Mouse (Mus musculus): ENCODE data around the gene Klrb1a. TPM values are rescaled to one million over a fixed set of nuclear protein-coding genes. Genes with fewer than 3 reads are reported as not detected.

The Klrb1a gene
- total and polyA plus RNA-seq, 3 experiments: not detected

- Histone ChIP-seq H3K4me3 (replicated peaks in 1 of 3; ENCODE audit: low read depth in 2 of 3, low read length in 2 of 3, poor library complexity in 1 of 3) (no peak overlapping the region), H3K4me1 (ENCODE audit: control insufficient read depth in 1 of 2, insufficient read depth in 2 of 2) (peaks cover 2 to 12% of the 10 kb centered on the region in 2 experiments; a peak in 3 of 4 replicates), H3K9ac (ENCODE audit: insufficient read depth, low read depth) (no peak overlapping the region), H3K27ac (ENCODE audit: insufficient read depth, low read depth) (no peak overlapping the region), H3K4me2 (ENCODE audit: insufficient read depth, low read depth, poor library complexity, severe bottlenecking) (no peak overlapping the region), H3K9me3 (replicated peaks; ENCODE audit: low read length) (no peaks in the 10 kb centered on the region), H3K27me3 (replicated peaks) (no peaks in the 10 kb centered on the region), H3K79me2 (replicated peaks; ENCODE audit: control insufficient read depth, extremely low read depth, insufficient read depth, poor library complexity, severe bottlenecking) (no peaks in the 10 kb centered on the region), H3K36me3 (replicated peaks in 1 of 2; ENCODE audit: control insufficient read depth in 1 of 2, insufficient read depth in 1 of 2, low read length in 1 of 2) (no peaks in the 10 kb centered on the region)
- no peak for DNase-seq (ENCODE audit: extremely low read depth)
- dilution Hi-C loops (cut with MboI; ENCODE audit: extremely low pct_ligation_motif_present, extremely low pct_unique_long_range_greater_than_20kb, low sequenced_read_pairs) (no loop called here), in situ Hi-C loops (cut with MboI; ENCODE audit: low pct_ligation_motif_present, low pct_unique_long_range_greater_than_20kb, low sequenced_read_pairs) (no loop called here)
- TF ChIP-seq RAD21 (IDR thresholded peaks at IDR 0.05; ENCODE audit: low read depth, low read length) (peak; percentile 22), TBP (conservative IDR thresholded peaks at IDR 0.05; ENCODE audit: low read depth, low read length) (no peak), CTCF (conservative IDR thresholded peaks at IDR 0.05 in 1 of 2, IDR thresholded peaks at IDR 0.05 in 1 of 2; ENCODE audit: low read depth in 2 of 2, low read length in 2 of 2) (peak; percentile 49 to 52; a peak in 3 of 4 replicates), CHD1 (IDR thresholded peaks at IDR 0.05; ENCODE audit: low read depth, low read length) (no peak), JUN (IDR thresholded peaks at IDR 0.05; ENCODE audit: insufficient read depth, low read depth, low read length) (no peak), USF1 (IDR thresholded peaks at IDR 0.05; ENCODE audit: low read depth, low read length) (no peak), POLR2AphosphoS2 (IDR thresholded peaks at IDR 0.05; ENCODE audit: low read depth, low read length) (no peak), USF2 (conservative IDR thresholded peaks at IDR 0.05; ENCODE audit: low read depth, low read length) (no peak), MXI1 (IDR thresholded peaks at IDR 0.05; ENCODE audit: low read depth, low read length) (no peak), POLR2A (IDR thresholded peaks at IDR 0.05; ENCODE audit: low read depth, low read length) (no peak)
Observed at GRCm38 (mm10) chr6:128599555-128599954, 23.8 kb downstream of the Klrb1a start.

- Histone ChIP-seq H3K27me3 (replicated peaks) (no peaks in the 10 kb centered on the region), H3K27ac (ENCODE audit: insufficient read depth, low read depth) (no peak overlapping the region), H3K4me2 (ENCODE audit: insufficient read depth, low read depth, poor library complexity, severe bottlenecking) (no peak overlapping the region), H3K4me3 (replicated peaks in 1 of 3; ENCODE audit: low read depth in 2 of 3, low read length in 2 of 3, poor library complexity in 1 of 3) (no peak overlapping the region), H3K9ac (ENCODE audit: insufficient read depth, low read depth) (no peak overlapping the region), H3K9me3 (replicated peaks; ENCODE audit: low read length) (no peaks in the 10 kb centered on the region), H3K4me1 (ENCODE audit: control insufficient read depth in 1 of 2, insufficient read depth in 2 of 2) (peaks cover 2 to 12% of the 10 kb centered on the region in 2 experiments; a peak in 3 of 4 replicates), H3K79me2 (replicated peaks; ENCODE audit: control insufficient read depth, extremely low read depth, insufficient read depth, poor library complexity, severe bottlenecking) (no peaks in the 10 kb centered on the region), H3K36me3 (replicated peaks in 1 of 2; ENCODE audit: control insufficient read depth in 1 of 2, insufficient read depth in 1 of 2, low read length in 1 of 2) (no peaks in the 10 kb centered on the region)
- dilution Hi-C loops (cut with MboI; ENCODE audit: extremely low pct_ligation_motif_present, extremely low pct_unique_long_range_greater_than_20kb, low sequenced_read_pairs) (no loop called here), in situ Hi-C loops (cut with MboI; ENCODE audit: low pct_ligation_motif_present, low pct_unique_long_range_greater_than_20kb, low sequenced_read_pairs) (no loop called here)
- TF ChIP-seq MAX (IDR thresholded peaks at IDR 0.05; ENCODE audit: low read length): no peak
- no peak for TF ChIP-seq POLR2A (IDR thresholded peaks at IDR 0.05; ENCODE audit: low read depth, low read length)
- TF ChIP-seq SMC3 (IDR thresholded peaks at IDR 0.05; ENCODE audit: low read depth, low read length): no peak
- no peak for TF ChIP-seq MAFK (IDR thresholded peaks at IDR 0.05; ENCODE audit: insufficient replicate concordance, low read length)
- no peak for TF ChIP-seq BHLHE40 (IDR thresholded peaks at IDR 0.05; ENCODE audit: low read depth, low read length)
- TF ChIP-seq RCOR1 (conservative IDR thresholded peaks at IDR 0.05; ENCODE audit: low read depth, low read length): no peak
- TF ChIP-seq TCF12 (IDR thresholded peaks at IDR 0.05; ENCODE audit: low read depth, low read length): no peak
- TF ChIP-seq KAT2A (IDR thresholded peaks at IDR 0.05; ENCODE audit: insufficient replicate concordance, low read length): no peak
- TF ChIP-seq CTCF (conservative IDR thresholded peaks at IDR 0.05 in 1 of 2, IDR thresholded peaks at IDR 0.05 in 1 of 2; ENCODE audit: low read depth in 2 of 2, low read length in 2 of 2): no peak
- no peak for TF ChIP-seq NELFE (IDR thresholded peaks at IDR 0.05; ENCODE audit: low read depth, low read length)
- no peak for TF ChIP-seq ZNF384 (IDR thresholded peaks at IDR 0.05; ENCODE audit: low read depth, low read length)
- no peak for TF ChIP-seq E2F4 (IDR thresholded peaks at IDR 0.05; ENCODE audit: insufficient replicate concordance, low read depth, low read length)
- TF ChIP-seq IRF4 (IDR thresholded peaks at IDR 0.05; ENCODE audit: low read depth, low read length): no peak
- TF ChIP-seq ETS1 (conservative IDR thresholded peaks at IDR 0.05; ENCODE audit: low read depth, low read length): no peak
- TF ChIP-seq CHD2 (IDR thresholded peaks at IDR 0.05; ENCODE audit: low read length): no peak
- no peak for TF ChIP-seq MXI1 (IDR thresholded peaks at IDR 0.05; ENCODE audit: low read depth, low read length)
- TF ChIP-seq RAD21 (IDR thresholded peaks at IDR 0.05; ENCODE audit: low read depth, low read length): no peak
- TF ChIP-seq MAZ (IDR thresholded peaks at IDR 0.05; ENCODE audit: low read depth, low read length): no peak
- TF ChIP-seq PAX5 (IDR thresholded peaks at IDR 0.05; ENCODE audit: low read length): no peak
- DNase-seq (ENCODE audit: extremely low read depth): no peak
Observed at GRCm38 (mm10) chr6:128598256-128599047, 24.9 kb downstream of the Klrb1a start.

Data from CH12.LX (cell line).